Mouse (Mus musculus) small intestine, adult 2 months (tissue): ENCODE measurements around the gene Prelid1. TPM values are rescaled to one million over a fixed set of nuclear protein-coding genes. Genes with fewer than 3 reads are reported as not detected.

Experiments
- H3K27ac ChIP-seq: fragments of 200-500 bp; 2 replicates; pipeline ENCODE4 v1.5.1; 2012; ENCODE audit warnings: low read depth, low read length, control low read depth, inconsistent platforms; ENCODE audit not compliant: insufficient read depth
- H3K27me3 ChIP-seq: fragments of 200-500 bp; 2 replicates; pipeline ENCODE4 v1.6.1; 2012; ENCODE audit warnings: mild to moderate bottlenecking, moderate library complexity, low read length, inconsistent platforms; ENCODE audit not compliant: control insufficient read depth, insufficient read depth
- H3K36me3 ChIP-seq: fragments of 200-500 bp; 2 replicates; pipeline ENCODE4 v1.6.1; 2012; ENCODE audit warnings: mild to moderate bottlenecking, low read length, control low read depth, inconsistent platforms; ENCODE audit not compliant: control insufficient read depth, insufficient read depth
- H3K4me1 ChIP-seq: fragments of 200-500 bp; 2 replicates; pipeline ENCODE4 v1.6.1; 2012; ENCODE audit warnings: low read length, inconsistent platforms, mixed read lengths; ENCODE audit not compliant: control insufficient read depth, insufficient read depth, insufficient read length
- H3K4me3 ChIP-seq: fragments of 200-500 bp; 2 replicates; pipeline ENCODE4 v1.5.1; 2012; ENCODE audit warnings: low read depth, mild to moderate bottlenecking, control low read depth, inconsistent platforms, low read length, moderate library complexity
- CTCF ChIP-seq: fragments of 200-500 bp; IDR thresholded peaks from 2 replicates; pipeline ENCODE4 v1.5.1; 2012; ENCODE audit warnings: low read depth, mild to moderate bottlenecking, control low read depth, inconsistent platforms, low read length, moderate library complexity, mixed read lengths; ENCODE audit not compliant: insufficient replicate concordance, insufficient read length; ENCODE audit errors: extremely low read depth
- POLR2A ChIP-seq: fragments of 200-500 bp; IDR thresholded peaks from 2 replicates; pipeline ENCODE4 v1.6.1; 2012; ENCODE audit warnings: low read depth, mild to moderate bottlenecking, control low read depth, inconsistent platforms, low read length, moderate library complexity
- WGBS: fragments of 180-500 bp; shearing (Covaris S2); methylation state at CpG from one replicate; pipeline ENCODE4 v1.1.7; 2018; 5-methylcytosine and 5-hydroxymethylcytosine counted together
- polyA plus RNA-seq: library from polyadenylated mRNA; depleted of rRNA; stranded (reverse); fragments of >200 nt; gene quantifications from 2 replicates; pipeline ENCODE4 v1.2.3, GENCODE M21; 2012

Prelid1 gene
- polyA plus RNA-seq, 1 experiment: 921 TPM

DNA sequence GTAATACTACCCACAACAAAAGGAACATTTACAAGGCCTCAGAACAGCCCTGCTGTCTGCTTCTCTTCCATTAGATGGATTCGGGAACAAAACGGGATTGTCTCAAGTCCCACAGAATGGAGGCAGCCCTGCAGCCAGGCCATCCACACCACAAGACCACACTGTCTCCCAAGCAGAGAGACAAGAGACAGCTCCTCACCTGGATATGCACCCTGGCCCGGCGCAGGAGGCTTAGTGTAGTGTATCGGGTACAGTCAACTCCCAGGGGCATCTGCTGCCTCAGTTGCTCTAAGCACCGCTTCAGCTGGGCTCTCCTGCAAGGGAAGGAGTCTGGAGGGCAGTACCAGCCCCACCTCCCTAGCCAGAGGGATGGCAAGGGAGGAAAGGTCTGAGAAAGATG lies 7.9 kb downstream of the Prelid1 start:
- no peak for TF ChIP-seq POLR2A
- TF ChIP-seq CTCF: no peak
- no peaks in the 10 kb centered on the region for H3K27me3 ChIP-seq
- no peak overlapping the region for H3K4me3 ChIP-seq
- 90% methylated on average over 6 of the region's 6 CpGs for WGBS
- peaks cover 27% of the 10 kb centered on the region for H3K36me3 ChIP-seq
- H3K4me1 ChIP-seq: peaks cover 15% of the 10 kb centered on the region
- H3K27ac ChIP-seq: no peak overlapping the region

- H3K4me1 ChIP-seq: peaks cover 13% of the 10 kb centered on the region
- H3K27me3 ChIP-seq: no peaks in the 10 kb centered on the region
- 88% methylated on average over 4 of the region's 4 CpGs for WGBS
- H3K27ac ChIP-seq: no peak overlapping the region
- no peak overlapping the region for H3K4me3 ChIP-seq
- H3K36me3 ChIP-seq: peaks cover 22% of the 10 kb centered on the region
- TF ChIP-seq CTCF (no peak), POLR2A (no peak)
Observed at GRCm38 (mm10) chr13:55328641-55329040, 8.3 kb downstream of the Prelid1 start.

DNA sequence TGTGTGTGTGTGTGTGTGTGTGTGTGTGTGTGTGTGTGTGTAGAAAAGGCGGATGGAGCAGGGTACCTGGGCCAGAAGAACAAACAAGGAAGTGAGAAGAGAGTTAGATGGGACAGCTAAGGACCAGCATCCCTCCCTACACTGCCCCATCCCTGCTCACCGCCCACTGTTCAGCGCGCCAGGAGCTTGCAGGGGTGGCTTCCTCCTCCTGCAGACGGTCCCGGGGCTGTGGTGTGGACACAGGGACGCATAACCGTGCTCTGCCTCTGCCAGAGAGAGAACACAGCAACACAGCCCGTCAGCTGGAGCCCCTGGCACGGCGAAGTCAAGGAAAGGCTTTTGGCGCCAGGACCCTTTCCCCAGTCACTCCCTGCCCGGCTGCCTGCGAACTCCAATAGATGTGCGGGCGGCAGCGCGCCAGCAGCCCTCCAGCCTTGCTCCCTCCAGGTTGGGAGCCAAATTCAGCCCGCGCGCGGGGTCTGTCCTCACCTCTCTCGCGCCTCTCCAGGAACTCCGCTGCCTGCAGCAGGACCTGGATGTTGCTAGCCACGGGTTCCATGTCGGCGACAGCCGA lies 8.9 kb downstream of the Prelid1 start:
- H3K36me3 ChIP-seq: peaks cover 16% of the 10 kb centered on the region
- H3K4me1 ChIP-seq: peaks cover 10% of the 10 kb centered on the region
- H3K27ac ChIP-seq: no peak overlapping the region
- 1% methylated on average over 29 of the region's 29 CpGs for WGBS
- H3K4me3 ChIP-seq: peak overlapping the region; percentile 95
- H3K27me3 ChIP-seq: no peaks in the 10 kb centered on the region
- TF ChIP-seq POLR2A (no peak), CTCF (no peak)

- whole genome bisulfite sequencing: under 1% methylated on average over 82 of the region's 82 CpGs
- peaks cover 12% of the 10 kb centered on the region for H3K36me3 ChIP-seq
- H3K27me3 ChIP-seq: no peaks in the 10 kb centered on the region
- TF ChIP-seq POLR2A (no peak), CTCF (no peak)
- peaks cover 9% of the 10 kb centered on the region for H3K4me1 ChIP-seq
- peak within 1 kb of the TSS; percentile 95 for H3K4me3 ChIP-seq
- no peak within 1 kb of the TSS for H3K27ac ChIP-seq
Observed at GRCm38 (mm10) chr13:55329683-55330566, 9.6 kb downstream of the Prelid1 start, which contains the start of gene Mxd3. Mxd3 (minus strand) TSS chr13:55329823.

GRCm38 (mm10) chr13:55330567-55331400 lies 10.5 kb downstream of the Prelid1 start:
- peaks cover 9% of the 10 kb centered on the region for H3K4me1 ChIP-seq
- H3K27ac ChIP-seq: no peak overlapping the region
- 68% methylated on average over 14 of the region's 14 CpGs for WGBS
- peaks cover 4% of the 10 kb centered on the region for H3K36me3 ChIP-seq
- peak overlapping the region; percentile 95 for H3K4me3 ChIP-seq
- no peaks in the 10 kb centered on the region for H3K27me3 ChIP-seq
- TF ChIP-seq CTCF (peak; percentile 32; the same call in 1 of the 2 replicates), POLR2A (no peak)

- H3K27ac ChIP-seq: no peak overlapping the region
- no peak for TF ChIP-seq CTCF
- H3K4me3 ChIP-seq: no peak overlapping the region
- no peaks in the 10 kb centered on the region for H3K36me3 ChIP-seq
- peaks cover 9% of the 10 kb centered on the region for H3K4me1 ChIP-seq
- no peaks in the 10 kb centered on the region for H3K27me3 ChIP-seq
- 82% methylated on average over 3 of the region's 3 CpGs for WGBS
Observed at GRCm38 (mm10) chr13:55332331-55332730, 12.0 kb downstream of the Prelid1 start.

GRCm38 (mm10) chr13:55335701-55336100 lies 15.4 kb downstream of the Prelid1 start:
- no peak for TF ChIP-seq POLR2A
- no peak for TF ChIP-seq CTCF
- no peak overlapping the region for H3K4me3 ChIP-seq
- H3K4me1 ChIP-seq: peaks cover 5% of the 10 kb centered on the region; the same call in 1 of the 2 replicates
- H3K27me3 ChIP-seq: no peaks in the 10 kb centered on the region
- no peaks in the 10 kb centered on the region for H3K36me3 ChIP-seq
- WGBS: 87% methylated on average over 4 of the region's 4 CpGs
- H3K27ac ChIP-seq: no peak overlapping the region
